Mouse (Mus musculus) forebrain, postnatal 0 days (tissue): Measurements from ENCODE around the gene Rngtt. TPM values are rescaled to one million over a fixed set of nuclear protein-coding genes. Genes with fewer than 3 reads are reported as not detected.
"Not testable (repeated sequence)": the region's sequence is repeated elsewhere in the genome, so short reads cannot be mapped to it uniquely, and the experiment has no call there.

ENCODE experiments used
- ATAC-seq: fragments of 200-750 bp; cut with Nextera tagmentation; 2 replicates; pipeline ENCODE4 v1.8.0; 2017; ENCODE audit warnings: mild to moderate bottlenecking, moderate library complexity
- DNase-seq: peaks from one replicate; pipeline ENCODE4 v3.0.0-alpha.2; 2015
- H3K27ac ChIP-seq: fragments of 300-500 bp; sonication (generic); 2 replicates; pipeline ENCODE4 v1.5.1; 2014; ENCODE audit warnings: low read depth, mild to moderate bottlenecking, antibody characterized with exemption, low read length, moderate library complexity, mixed read lengths
- H3K27me3 ChIP-seq: fragments of 300-500 bp; sonication (generic); 2 replicates; pipeline ENCODE4 v1.6.1; 2014; ENCODE audit warnings: mild to moderate bottlenecking, low read length, mixed read lengths; ENCODE audit not compliant: insufficient read depth
- H3K36me3 ChIP-seq: fragments of 300-500 bp; sonication (generic); 2 replicates; pipeline ENCODE4 v1.6.1; 2014; ENCODE audit warnings: mild to moderate bottlenecking, moderate library complexity; ENCODE audit not compliant: insufficient read depth
- H3K4me1 ChIP-seq: fragments of 300-500 bp; sonication (generic); 2 replicates; pipeline ENCODE4 v1.6.1; 2014; ENCODE audit warnings: antibody characterized with exemption; ENCODE audit not compliant: insufficient read depth
- H3K4me2 ChIP-seq: fragments of 300-500 bp; sonication (generic); 2 replicates; pipeline ENCODE4 v1.6.1; 2014; ENCODE audit warnings: low read depth, mild to moderate bottlenecking, moderate library complexity
- H3K4me3 ChIP-seq: fragments of 300-500 bp; sonication (generic); 2 replicates; pipeline ENCODE4 v1.5.1; 2014; ENCODE audit warnings: low read depth, low read length, mixed read lengths
- H3K9ac ChIP-seq: fragments of 300-500 bp; sonication (generic); 2 replicates; pipeline ENCODE4 v1.6.1; 2014; ENCODE audit warnings: mild to moderate bottlenecking
- H3K9me3 ChIP-seq: fragments of 300-500 bp; sonication (generic); 2 replicates; pipeline ENCODE4 v1.6.1; 2016; ENCODE audit warnings: low read length
- CTCF ChIP-seq: sonication (generic); IDR thresholded peaks from 2 replicates; pipeline ENCODE4 v1.5.1; 2016; ENCODE audit warnings: antibody characterized with exemption, control low read depth, low read depth
- WGBS: fragments of 180-500 bp; shearing (Covaris S2); extraction: QIAGEN DNeasy Blood & Tissue Kit; methylation state at CpG from one replicate; pipeline ENCODE4 v1.1.7; 2014; 5-methylcytosine and 5-hydroxymethylcytosine counted together
- polyA plus RNA-seq: library from polyadenylated mRNA; unstranded; fragments of >200 nt; fragmentation: Nextera tagmentation; extraction: Ambion mirVana; gene quantifications from 2 replicates; pipeline ENCODE4 v1.2.1, GENCODE M21; 2015
- total RNA-seq: library from RNA; depleted of rRNA; stranded (reverse); fragments of >200 nt; gene quantifications from 2 replicates; pipeline ENCODE4 v1.2.3, GENCODE M21; 2014

Gene Rngtt
- total and polyA plus RNA-seq, 2 experiments from 2014 or later = 16.1 to 22.5 TPM

GRCm38 (mm10) chr4:33446265-33446664 is 136.2 kb downstream of the Rngtt start:
- Histone ChIP-seq H3K4me2 (no peak overlapping the region), H3K27me3 (no peaks in the 10 kb centered on the region), H3K36me3 (no peaks in the 10 kb centered on the region), H3K9me3 (no peaks in the 10 kb centered on the region), H3K9ac (no peak overlapping the region), H3K4me3 (no peak overlapping the region), H3K27ac (no peak overlapping the region), H3K4me1 (no peaks in the 10 kb centered on the region)
- WGBS = 94% methylated on average over 3 of the region's 3 CpGs
- no peak for DNase-seq
- TF ChIP-seq CTCF = no peak
- no peak for ATAC-seq

- Histone ChIP-seq H3K36me3 (no peaks in the 10 kb centered on the region), H3K4me3 (no peak overlapping the region), H3K27me3 (no peaks in the 10 kb centered on the region), H3K9me3 (no peaks in the 10 kb centered on the region), H3K4me1 (no peaks in the 10 kb centered on the region), H3K4me2 (no peak overlapping the region), H3K27ac (no peak overlapping the region), H3K9ac (no peak overlapping the region)
- DNase-seq (peak; percentile 35), ATAC-seq (peak; percentile 53)
- TF ChIP-seq CTCF = 0 out of 2 replicates have a peak, but pooled peaks have one; percentile 21
- 90% methylated on average over 3 of the region's 3 CpGs for WGBS
Measured at GRCm38 (mm10) chr4:33446881-33447280, 136.8 kb downstream of the Rngtt start.

DNA sequence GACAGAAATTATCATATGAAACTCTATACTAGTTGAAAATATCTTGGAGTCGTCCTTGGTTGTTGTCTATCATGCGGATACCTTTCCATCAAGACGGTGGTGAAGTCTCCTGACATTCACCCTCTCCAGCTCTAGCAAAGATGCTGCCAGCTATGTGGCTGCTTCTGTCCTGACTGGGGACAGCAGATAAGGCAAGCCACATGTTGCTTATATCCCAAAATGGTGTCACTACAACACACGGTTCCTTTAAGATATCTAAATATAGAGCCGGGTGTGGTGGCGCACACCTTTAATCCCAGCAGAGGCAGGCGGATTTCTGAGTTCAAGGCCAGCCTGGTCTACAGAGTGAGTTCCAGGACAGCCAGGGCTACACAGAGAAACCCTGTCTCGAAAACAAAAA is 140.2 kb downstream of the Rngtt start:
- H3K36me3 ChIP-seq, H3K27ac ChIP-seq, H3K9ac ChIP-seq, H3K4me1 ChIP-seq, DNase-seq, H3K9me3 ChIP-seq, H3K27me3 ChIP-seq, H3K4me3 ChIP-seq, ATAC-seq, H3K4me2 ChIP-seq: not testable (repeated sequence)
- WGBS = 93% methylated on average over 8 of the region's 8 CpGs

GRCm38 (mm10) chr4:33459851-33460250 is 149.7 kb downstream of the Rngtt start:
- DNase-seq = no peak
- peak; percentile 51 for ATAC-seq
- no peak overlapping the region for H3K27ac ChIP-seq
- H3K9me3 ChIP-seq = no peaks in the 10 kb centered on the region
- H3K36me3 ChIP-seq = 0 out of 2 replicates have a peak, but pooled peaks cover 4% of the 10 kb centered on the region
- no peak overlapping the region for H3K9ac ChIP-seq
- no peak for TF ChIP-seq CTCF
- H3K4me3 ChIP-seq = no peak overlapping the region
- no peaks in the 10 kb centered on the region for H3K27me3 ChIP-seq
- no peak overlapping the region for H3K4me2 ChIP-seq
- H3K4me1 ChIP-seq = no peaks in the 10 kb centered on the region
- 88% methylated on average over 3 of the region's 3 CpGs for WGBS

- H3K4me2 ChIP-seq = no peak overlapping the region
- ATAC-seq (no peak), DNase-seq (no peak)
- H3K9me3 ChIP-seq = no peaks in the 10 kb centered on the region
- no peak overlapping the region for H3K27ac ChIP-seq
- WGBS = 67% methylated on average over 1 of the region's 1 CpGs
- no peak overlapping the region for H3K9ac ChIP-seq
- no peak overlapping the region for H3K4me3 ChIP-seq
- no peaks in the 10 kb centered on the region for H3K4me1 ChIP-seq
- no peak for TF ChIP-seq CTCF
- no peaks in the 10 kb centered on the region for H3K27me3 ChIP-seq
- 0 out of 2 replicates have a peak, but pooled peaks cover 4% of the 10 kb centered on the region for H3K36me3 ChIP-seq
Measured at GRCm38 (mm10) chr4:33464432-33464831, 154.3 kb downstream of the Rngtt start.

DNA sequence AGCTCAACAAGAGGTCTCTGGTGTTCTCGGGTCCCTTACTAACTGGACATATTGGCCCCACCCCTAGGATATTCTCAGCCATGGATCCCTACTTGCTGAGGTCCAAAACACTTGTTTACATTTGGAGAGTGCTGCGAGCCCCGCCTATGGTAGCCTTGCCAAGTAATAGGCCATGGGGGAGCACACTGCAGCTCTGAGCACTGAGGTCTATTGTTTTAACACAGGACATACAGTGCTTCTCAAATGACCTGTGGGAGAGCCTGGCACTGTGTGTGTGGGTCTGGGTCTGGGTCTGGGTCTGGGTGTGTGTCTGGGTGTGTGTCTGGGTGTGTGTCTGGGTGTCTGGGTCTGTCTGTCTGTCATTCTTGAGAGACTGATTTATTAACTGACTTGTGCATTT is 155.8 kb downstream of the Rngtt start:
- H3K27ac ChIP-seq = no peak overlapping the region
- H3K4me2 ChIP-seq = no peak overlapping the region
- 92% methylated on average over 3 of the region's 3 CpGs for WGBS
- no peak for TF ChIP-seq CTCF
- no peak overlapping the region for H3K9ac ChIP-seq
- ATAC-seq = no peak
- no peaks in the 10 kb centered on the region for H3K9me3 ChIP-seq
- no peaks in the 10 kb centered on the region for H3K4me1 ChIP-seq
- DNase-seq = no peak
- no peak overlapping the region for H3K4me3 ChIP-seq
- H3K27me3 ChIP-seq = no peaks in the 10 kb centered on the region
- 0 out of 2 replicates have a peak, but pooled peaks cover 4% of the 10 kb centered on the region for H3K36me3 ChIP-seq

DNA sequence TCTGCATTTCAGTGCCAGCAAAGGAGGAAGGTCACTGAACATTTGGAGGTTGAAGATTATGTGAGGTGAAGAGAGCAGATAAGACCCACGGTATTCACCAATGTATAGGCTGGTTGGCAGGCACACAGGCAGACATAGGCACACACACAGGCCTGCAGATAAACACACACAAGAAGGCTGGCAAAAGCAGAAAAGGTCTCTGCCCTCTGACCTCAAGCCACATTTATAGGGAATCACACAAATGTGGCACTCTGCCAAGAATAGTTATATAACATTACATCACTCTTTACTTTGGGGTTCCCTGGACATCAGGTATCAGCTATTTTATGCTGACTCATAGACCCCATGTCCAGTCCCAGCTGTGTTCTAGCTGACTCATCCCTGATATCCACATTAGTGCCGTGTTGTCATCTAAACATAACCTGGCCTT is 156.9 kb downstream of the Rngtt start:
- Histone ChIP-seq H3K4me1 (no peaks in the 10 kb centered on the region), H3K9ac (no peak overlapping the region), H3K27me3 (no peaks in the 10 kb centered on the region), H3K4me3 (no peak overlapping the region), H3K4me2 (no peak overlapping the region), H3K9me3 (no peaks in the 10 kb centered on the region), H3K27ac (no peak overlapping the region), H3K36me3 (0 out of 2 replicates have a peak, but pooled peaks cover 4% of the 10 kb centered on the region)
- DNase-seq (no peak), ATAC-seq (no peak)
- 93% methylated on average over 2 of the region's 2 CpGs for WGBS
- TF ChIP-seq CTCF = no peak
